Mouse (Mus musculus) megakaryocyte, embryonic 14.5 days (primary cell): ENCODE measurements around the gene Tln2.

Experiments used
- FLI1 ChIP-seq: IDR thresholded peaks from 2 replicates; pipeline ENCODE4 v1.6.1; 2012; ENCODE audit warnings: low read length, inconsistent platforms, mixed read lengths
- GATA1 ChIP-seq: IDR thresholded peaks from 3 replicates; pipeline ENCODE4 v1.6.1; 2012; ENCODE audit warnings: mixed read lengths, low read length, inconsistent platforms, borderline replicate concordance

DNA sequence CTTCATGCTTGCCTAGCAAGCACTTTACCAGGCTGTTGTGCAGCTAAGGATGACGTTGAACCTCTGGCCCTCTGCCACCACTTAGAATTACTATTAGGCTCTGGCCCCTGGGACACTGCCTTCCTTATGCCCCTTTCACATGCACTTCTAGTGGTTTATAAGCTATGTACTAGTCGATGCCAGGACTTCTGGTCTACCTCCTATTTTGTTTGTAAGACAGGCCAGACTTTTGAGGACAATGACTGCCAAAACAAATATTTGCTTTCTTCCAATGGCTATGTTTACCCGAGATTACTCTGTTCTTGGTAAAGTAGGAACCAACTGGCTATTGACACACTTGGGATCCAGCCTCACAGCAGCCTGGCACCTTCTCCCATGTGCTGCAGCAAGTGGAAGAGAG lies 82.1 kb downstream of the Tln2 start:
- no peak for TF ChIP-seq GATA1
- no peak for TF ChIP-seq FLI1
